Mouse (Mus musculus): Measurements from ENCODE around the gene Gm10322. TPM values are rescaled to one million over a fixed set of nuclear protein-coding genes. Genes with fewer than 3 reads are reported as not detected.

Gm10322 gene
- polyA plus RNA-seq, 1 experiment = 1.5 TPM

GRCm38 (mm10) chr10:59590606-59591005 lies 25.3 kb upstream of the Gm10322 start:
- H3K36me3 ChIP-seq (ENCODE audit: control insufficient read depth, insufficient read depth, low read length) = no peaks in the 10 kb centered on the region
- DNase-seq = no peak
- no peak for TF ChIP-seq POLR2A (IDR thresholded peaks at IDR 0.05; ENCODE audit: control insufficient read depth, extremely low read depth, insufficient read depth, low read length, poor library complexity)
- TF ChIP-seq CTCF (IDR thresholded peaks at IDR 0.05; ENCODE audit: borderline replicate concordance, control insufficient read depth, extremely low read depth, insufficient read depth, low read length, poor library complexity) = no peak
- H3K27me3 ChIP-seq (ENCODE audit: control insufficient read depth, insufficient read depth, low read length) = no peaks in the 10 kb centered on the region
- H3K4me3 ChIP-seq (ENCODE audit: control insufficient read depth, insufficient read depth, low read length) = no peak overlapping the region
- peaks cover 20% of the 10 kb centered on the region for H3K4me1 ChIP-seq (replicated peaks; ENCODE audit: control insufficient read depth, insufficient read depth, low read length)
- 89% methylated on average over 9 of the region's 9 CpGs for WGBS
- no peak overlapping the region for H3K27ac ChIP-seq (ENCODE audit: control insufficient read depth, insufficient read depth, low read length)

- Histone ChIP-seq H3K27ac (ENCODE audit: control insufficient read depth, insufficient read depth, low read length) (no peak overlapping the region), H3K4me3 (ENCODE audit: control insufficient read depth, insufficient read depth, low read length) (no peak overlapping the region), H3K4me1 (replicated peaks; ENCODE audit: control insufficient read depth, insufficient read depth, low read length) (peaks cover 17% of the 10 kb centered on the region), H3K36me3 (ENCODE audit: control insufficient read depth, insufficient read depth, low read length) (no peaks in the 10 kb centered on the region), H3K27me3 (ENCODE audit: control insufficient read depth, insufficient read depth, low read length) (no peaks in the 10 kb centered on the region)
- WGBS = 56% methylated on average over 13 of the region's 13 CpGs
- no peak for TF ChIP-seq POLR2A (IDR thresholded peaks at IDR 0.05; ENCODE audit: control insufficient read depth, extremely low read depth, insufficient read depth, low read length, poor library complexity)
- TF ChIP-seq CTCF (IDR thresholded peaks at IDR 0.05; ENCODE audit: borderline replicate concordance, control insufficient read depth, extremely low read depth, insufficient read depth, low read length, poor library complexity) = no peak
- no peak for DNase-seq
Measured at GRCm38 (mm10) chr10:59593826-59594570, 21.9 kb upstream of the Gm10322 start.

GRCm38 (mm10) chr10:59600516-59600915 lies 15.3 kb upstream of the Gm10322 start:
- Histone ChIP-seq H3K27ac (ENCODE audit: control insufficient read depth, insufficient read depth, low read length) (no peak overlapping the region), H3K36me3 (ENCODE audit: control insufficient read depth, insufficient read depth, low read length) (no peaks in the 10 kb centered on the region), H3K4me1 (replicated peaks; ENCODE audit: control insufficient read depth, insufficient read depth, low read length) (peaks cover 13% of the 10 kb centered on the region), H3K27me3 (ENCODE audit: control insufficient read depth, insufficient read depth, low read length) (no peaks in the 10 kb centered on the region), H3K4me3 (ENCODE audit: control insufficient read depth, insufficient read depth, low read length) (no peak overlapping the region)
- DNase-seq = no peak
- WGBS = 63% methylated on average over 8 of the region's 8 CpGs
- TF ChIP-seq CTCF (IDR thresholded peaks at IDR 0.05; ENCODE audit: borderline replicate concordance, control insufficient read depth, extremely low read depth, insufficient read depth, low read length, poor library complexity) (no peak), POLR2A (IDR thresholded peaks at IDR 0.05; ENCODE audit: control insufficient read depth, extremely low read depth, insufficient read depth, low read length, poor library complexity) (no peak)

GRCm38 (mm10) chr10:59602043-59602442 lies 13.8 kb upstream of the Gm10322 start:
- 96% methylated on average over 8 of the region's 8 CpGs for WGBS
- H3K27me3 ChIP-seq (ENCODE audit: control insufficient read depth, insufficient read depth, low read length) = no peaks in the 10 kb centered on the region
- H3K36me3 ChIP-seq (ENCODE audit: control insufficient read depth, insufficient read depth, low read length) = no peaks in the 10 kb centered on the region
- H3K27ac ChIP-seq (ENCODE audit: control insufficient read depth, insufficient read depth, low read length) = no peak overlapping the region
- peaks cover 13% of the 10 kb centered on the region for H3K4me1 ChIP-seq (replicated peaks; ENCODE audit: control insufficient read depth, insufficient read depth, low read length)
- DNase-seq = no peak
- TF ChIP-seq CTCF (IDR thresholded peaks at IDR 0.05; ENCODE audit: borderline replicate concordance, control insufficient read depth, extremely low read depth, insufficient read depth, low read length, poor library complexity) (no peak), POLR2A (IDR thresholded peaks at IDR 0.05; ENCODE audit: control insufficient read depth, extremely low read depth, insufficient read depth, low read length, poor library complexity) (no peak)
- no peak overlapping the region for H3K4me3 ChIP-seq (ENCODE audit: control insufficient read depth, insufficient read depth, low read length)

GRCm38 (mm10) chr10:59602891-59603290 lies 13.0 kb upstream of the Gm10322 start:
- H3K27ac ChIP-seq (ENCODE audit: control insufficient read depth, insufficient read depth, low read length) = no peak overlapping the region
- H3K4me3 ChIP-seq (ENCODE audit: control insufficient read depth, insufficient read depth, low read length) = no peak overlapping the region
- no peak for DNase-seq
- TF ChIP-seq CTCF (IDR thresholded peaks at IDR 0.05; ENCODE audit: borderline replicate concordance, control insufficient read depth, extremely low read depth, insufficient read depth, low read length, poor library complexity) = no peak
- WGBS = 93% methylated on average over 14 of the region's 14 CpGs
- H3K27me3 ChIP-seq (ENCODE audit: control insufficient read depth, insufficient read depth, low read length) = no peaks in the 10 kb centered on the region
- no peaks in the 10 kb centered on the region for H3K36me3 ChIP-seq (ENCODE audit: control insufficient read depth, insufficient read depth, low read length)
- peaks cover 13% of the 10 kb centered on the region for H3K4me1 ChIP-seq (replicated peaks; ENCODE audit: control insufficient read depth, insufficient read depth, low read length)

GRCm38 (mm10) chr10:59603843-59604242 lies 12.0 kb upstream of the Gm10322 start:
- no peak overlapping the region for H3K27ac ChIP-seq (ENCODE audit: control insufficient read depth, insufficient read depth, low read length)
- peaks cover 18% of the 10 kb centered on the region for H3K4me1 ChIP-seq (replicated peaks; ENCODE audit: control insufficient read depth, insufficient read depth, low read length)
- no peaks in the 10 kb centered on the region for H3K36me3 ChIP-seq (ENCODE audit: control insufficient read depth, insufficient read depth, low read length)
- no peak overlapping the region for H3K4me3 ChIP-seq (ENCODE audit: control insufficient read depth, insufficient read depth, low read length)
- H3K27me3 ChIP-seq (ENCODE audit: control insufficient read depth, insufficient read depth, low read length) = no peaks in the 10 kb centered on the region
- TF ChIP-seq POLR2A (IDR thresholded peaks at IDR 0.05; ENCODE audit: control insufficient read depth, extremely low read depth, insufficient read depth, low read length, poor library complexity) (no peak), CTCF (IDR thresholded peaks at IDR 0.05; ENCODE audit: borderline replicate concordance, control insufficient read depth, extremely low read depth, insufficient read depth, low read length, poor library complexity) (no peak)
- 88% methylated on average over 5 of the region's 5 CpGs for WGBS
- DNase-seq = no peak

All from thymus, adult 2 months (tissue).